Mouse (Mus musculus) CH12F3 (cell line): ENCODE measurements at regions not wholly inside any gene's neighbourhood (a gene's known extent, or its start where the extent isn't known, plus 50 kb on each side); places are given as distances from the start of the nearest gene placed in this dataset.

Source experiments
- in situ Hi-C: fragments of 300-500 bp; cut with MboI; formaldehyde crosslinking; loops from 2 replicates; pipeline ENCODE4 v1.14.3; 2020; ENCODE audit warnings: low sequenced_read_pairs

GRCm38 (mm10) chr4:93986189-93986588 is 570.2 kb upstream of the Gm10306 start:
- in situ Hi-C loops: no loop called here

- in situ Hi-C loops: no loop called here
These were observed 566.0 kb upstream of the Gm10306 start for GRCm38 (mm10) chr4:93990273-93990869.

DNA sequence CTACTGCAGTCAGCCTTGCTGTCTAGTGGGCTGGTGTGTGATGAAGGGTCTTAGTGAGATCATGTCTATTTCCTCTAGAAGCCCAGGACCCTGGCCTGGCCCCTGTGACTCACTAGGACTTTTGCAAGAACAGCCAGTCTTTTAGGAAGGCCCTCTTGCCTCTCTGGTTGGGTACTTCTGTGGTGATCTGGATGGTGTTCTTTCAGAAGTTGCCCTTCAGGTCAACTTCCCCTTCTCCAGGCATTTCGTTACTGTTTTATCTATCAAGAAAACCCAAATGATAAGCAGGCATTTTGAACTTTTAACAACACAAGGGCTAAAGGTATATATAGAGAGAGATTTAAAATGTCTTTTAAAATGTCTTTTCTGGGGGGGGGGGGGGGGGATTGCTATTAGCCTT is 550.5 kb upstream of the Gm10306 start:
- in situ Hi-C loops: loop anchor here (25.0 kb wide), 1 partner anchor 506 kb away; no protein-coding TSS in a partner anchor

- in situ Hi-C loops: loop anchor here (25.0 kb wide), 1 partner anchor 505 kb away; no protein-coding TSS in a partner anchor
These were observed 549.1 kb upstream of the Gm10306 start for GRCm38 (mm10) chr4:94007088-94007768.

- in situ Hi-C loops: loop anchor here (25.0 kb wide), 1 partner anchor 497 kb away; no protein-coding TSS in a partner anchor
These were observed 540.6 kb upstream of the Gm10306 start for GRCm38 (mm10) chr4:94015713-94016112.

GRCm38 (mm10) chr4:94017702-94018101 is 538.6 kb upstream of the Gm10306 start:
- in situ Hi-C loops: loop anchor here (25.0 kb wide), 1 partner anchor 495 kb away; no protein-coding TSS in a partner anchor

DNA sequence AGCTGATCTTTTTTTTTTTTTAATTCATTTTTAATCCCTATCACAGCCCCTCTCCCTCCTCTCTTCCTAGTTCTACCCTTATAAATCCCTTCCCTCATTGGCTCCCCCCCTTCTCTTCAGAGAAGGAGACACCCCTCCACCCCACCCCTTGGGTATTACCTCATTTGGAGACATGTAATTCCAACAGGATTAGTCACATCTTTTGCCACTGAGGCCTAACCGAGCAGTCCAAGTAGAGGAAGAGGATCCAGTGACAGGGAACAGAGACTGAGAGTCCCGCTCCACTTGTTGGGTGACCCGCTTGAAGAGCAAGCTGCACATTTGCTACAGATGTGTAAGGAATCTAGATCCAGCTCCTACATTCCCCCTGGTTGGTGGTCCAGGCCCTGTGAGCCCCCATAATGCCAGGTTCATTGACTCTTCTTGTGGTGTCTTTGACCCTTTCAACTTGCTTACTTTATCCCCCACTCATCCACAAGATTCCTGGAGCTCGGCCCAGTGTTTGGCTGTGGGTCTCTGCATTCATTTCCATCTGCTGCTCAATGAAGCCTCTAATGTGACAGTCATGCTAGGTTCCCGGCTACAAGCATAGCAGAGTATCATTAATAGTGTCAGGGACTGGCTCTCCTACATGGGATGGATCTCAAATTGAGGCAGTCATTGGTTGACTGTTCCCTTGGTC is 506.6 kb upstream of the Gm10306 start:
- in situ Hi-C loops: no loop called here

GRCm38 (mm10) chr4:94052249-94053162 is 503.8 kb upstream of the Gm10306 start:
- in situ Hi-C loops: no loop called here

- in situ Hi-C loops: no loop called here
These were observed 483.0 kb upstream of the Gm10306 start for GRCm38 (mm10) chr4:94073178-94073870.

GRCm38 (mm10) chr4:94082839-94083238 is 473.5 kb upstream of the Gm10306 start:
- in situ Hi-C loops: no loop called here

DNA sequence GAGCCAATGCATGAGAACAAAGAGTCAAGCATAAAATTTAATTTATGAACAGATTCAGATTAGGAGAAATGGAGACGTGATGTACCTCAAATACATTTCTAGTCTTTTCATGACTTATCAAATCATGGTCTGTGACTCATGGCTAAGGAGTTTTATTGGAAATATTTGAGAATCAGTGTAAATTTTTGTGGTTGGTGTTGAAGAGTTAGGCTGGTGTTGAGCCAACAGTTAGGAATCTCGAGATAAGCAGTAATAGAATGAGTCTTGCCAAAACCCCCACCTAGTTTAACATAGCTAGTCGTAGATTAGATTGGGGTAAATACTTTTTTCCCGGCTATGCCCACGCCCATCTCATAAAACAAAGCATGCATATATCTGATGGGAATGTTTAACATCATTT is 462.0 kb upstream of the Gm10306 start:
- in situ Hi-C loops: no loop called here

DNA sequence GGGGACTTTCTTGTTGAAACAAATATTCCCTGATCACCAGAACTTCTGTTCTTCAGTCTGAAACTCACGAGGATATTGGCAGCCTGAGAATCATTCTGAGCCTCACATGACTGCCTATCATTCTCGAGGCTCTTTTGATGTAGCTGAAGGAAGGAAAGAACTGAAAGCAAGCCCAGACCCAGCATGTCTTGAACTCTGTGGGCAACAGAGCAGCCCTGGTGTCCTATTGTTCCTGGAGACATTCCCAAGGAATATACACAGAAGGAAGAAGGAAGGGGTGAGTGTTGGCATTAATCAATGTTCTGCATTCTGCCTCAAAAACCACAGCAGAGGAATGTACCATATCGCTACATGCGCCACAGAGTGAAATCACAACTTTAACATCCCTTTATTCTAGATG is 449.4 kb upstream of the Gm10306 start:
- in situ Hi-C loops: no loop called here

DNA sequence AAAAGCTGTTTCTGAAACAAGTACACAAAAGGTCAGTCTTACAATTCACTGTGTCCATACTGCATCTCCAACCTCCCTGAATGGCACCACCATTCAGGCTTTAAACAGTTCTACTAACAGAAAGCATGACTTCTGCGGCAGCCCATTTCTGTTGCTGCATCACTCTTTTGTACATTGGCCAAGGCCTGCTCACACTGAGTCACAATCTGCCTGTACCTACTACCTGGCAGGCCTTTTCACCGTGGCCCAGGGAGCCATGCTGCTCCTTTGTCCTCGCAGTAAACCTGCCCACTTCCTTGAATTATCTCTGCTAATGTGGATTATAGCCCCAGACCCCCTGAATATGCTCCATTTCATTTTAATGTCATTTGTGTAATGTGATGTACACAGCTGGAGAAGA is 439.5 kb upstream of the Gm10306 start:
- in situ Hi-C loops: no loop called here

GRCm38 (mm10) chr4:94124177-94124576 is 432.2 kb upstream of the Gm10306 start:
- in situ Hi-C loops: no loop called here

GRCm38 (mm10) chr4:94137921-94138320 is 418.4 kb upstream of the Gm10306 start:
- in situ Hi-C loops: no loop called here

GRCm38 (mm10) chr4:94144901-94145801 is 411.2 kb upstream of the Gm10306 start:
- in situ Hi-C loops: no loop called here

GRCm38 (mm10) chr4:94147964-94148533 is 408.3 kb upstream of the Gm10306 start:
- in situ Hi-C loops: no loop called here

DNA sequence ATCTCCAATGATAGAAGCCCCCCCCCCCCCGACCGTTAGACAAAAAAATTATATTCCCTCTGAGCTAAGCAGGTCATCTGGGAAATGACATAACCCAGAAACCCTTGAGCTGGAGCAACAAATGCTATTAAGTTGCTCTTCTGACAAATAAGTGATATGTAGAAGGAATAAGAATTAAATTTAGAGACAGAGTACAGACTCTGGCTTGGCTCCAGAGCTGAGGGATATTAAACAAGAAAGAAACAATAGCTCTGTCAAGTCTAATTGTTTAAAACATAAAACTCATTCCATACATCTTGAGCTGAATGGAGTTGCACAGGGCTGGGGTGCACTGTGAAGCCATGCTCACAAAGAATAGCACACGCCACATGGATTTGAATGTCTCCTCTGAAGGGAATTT is 407.3 kb upstream of the Gm10306 start:
- in situ Hi-C loops: no loop called here

- in situ Hi-C loops: no loop called here
These were observed 395.7 kb upstream of the Gm10306 start for GRCm38 (mm10) chr4:94160620-94161019.
